Mouse (Mus musculus) midbrain, embryonic 10.5 days (tissue): ENCODE measurements around the gene Spns3. TPM values are rescaled to one million over a fixed set of nuclear protein-coding genes. Genes with fewer than 3 reads are reported as not detected.
A peak's percentile ranks its signal among the peaks of the same experiment; 100 is the strongest.

Experiments
- DNase-seq: peaks from one replicate; pipeline ENCODE4 v3.0.0-alpha.2; 2017; ENCODE audit warnings: low spot score
- H3K27ac ChIP-seq: fragments of 300-500 bp; sonication (generic); replicated peaks from 2 replicates; pipeline ENCODE4 v1.5.1; 2016; ENCODE audit warnings: mild to moderate bottlenecking
- H3K27me3 ChIP-seq: fragments of 300-500 bp; sonication (generic); 2 replicates; pipeline ENCODE4 v1.6.1; 2016; ENCODE audit warnings: low read depth, mild to moderate bottlenecking; ENCODE audit not compliant: poor library complexity, severe bottlenecking
- H3K36me3 ChIP-seq: fragments of 300-500 bp; sonication (generic); 2 replicates; pipeline ENCODE4 v1.6.1; 2016; ENCODE audit warnings: mild to moderate bottlenecking, moderate library complexity
- H3K4me1 ChIP-seq: fragments of 300-500 bp; sonication (generic); 2 replicates; pipeline ENCODE4 v1.6.1; 2016
- H3K4me3 ChIP-seq: fragments of 300-500 bp; sonication (generic); 2 replicates; pipeline ENCODE4 v1.5.1; 2016; ENCODE audit warnings: mild to moderate bottlenecking, moderate library complexity
- H3K9me3 ChIP-seq: fragments of 300-500 bp; sonication (generic); replicated peaks from 2 replicates; pipeline ENCODE4 v1.6.1; 2016; ENCODE audit warnings: mild to moderate bottlenecking
- WGBS: fragments of 180-500 bp; shearing (Covaris S2); methylation state at CpG from one replicate; pipeline ENCODE4 v1.1.7; 2016; 5-methylcytosine and 5-hydroxymethylcytosine counted together
- polyA plus RNA-seq: library from polyadenylated mRNA; unstranded; fragments of >200 nt; fragmentation: Nextera tagmentation; extraction: Ambion mirVana; gene quantifications from 2 replicates; pipeline ENCODE4 v1.2.1, GENCODE M21; 2016

The Spns3 gene
- polyA plus RNA-seq = 0.06 TPM in 1 of 2 replicates, not detected in the other

- Histone ChIP-seq H3K36me3 (no peaks in the 10 kb centered on the region), H3K4me3 (no peak within 1 kb of the TSS), H3K4me1 (no peaks in the 10 kb centered on the region), H3K27me3 (no peaks in the 10 kb centered on the region), H3K9me3 (no peaks in the 10 kb centered on the region), H3K27ac (0 out of 2 replicates have a peak within 1 kb of the TSS, but pooled peaks have one; percentile 17)
- no peak for DNase-seq
- 69% methylated on average over 8 of the region's 8 CpGs for WGBS
Measured at GRCm38 (mm10) chr11:72550134-72550988, at the start of gene Spns3. Gene Spns3, minus strand, starts transcription at chr11:72550506.

GRCm38 (mm10) chr11:72597780-72598179 is 47.5 kb upstream of the Spns3 start:
- DNase-seq = no peak
- no peaks in the 10 kb centered on the region for H3K36me3 ChIP-seq
- H3K4me1 ChIP-seq = 0 out of 2 replicates have a peak, but pooled peaks cover 2% of the 10 kb centered on the region
- H3K27ac ChIP-seq = no peak overlapping the region
- 92% methylated on average over 4 of the region's 4 CpGs for WGBS
- no peaks in the 10 kb centered on the region for H3K27me3 ChIP-seq
- H3K9me3 ChIP-seq = no peaks in the 10 kb centered on the region
- H3K4me3 ChIP-seq = no peak overlapping the region

GRCm38 (mm10) chr11:72595010-72595737 is 44.9 kb upstream of the Spns3 start:
- no peaks in the 10 kb centered on the region for H3K36me3 ChIP-seq
- DNase-seq = no peak
- no peaks in the 10 kb centered on the region for H3K27me3 ChIP-seq
- 0 out of 2 replicates have a peak, but pooled peaks cover 2% of the 10 kb centered on the region for H3K4me1 ChIP-seq
- no peak overlapping the region for H3K4me3 ChIP-seq
- no peak overlapping the region for H3K27ac ChIP-seq
- no peaks in the 10 kb centered on the region for H3K9me3 ChIP-seq
- WGBS = 65% methylated on average over 2 of the region's 2 CpGs

GRCm38 (mm10) chr11:72587537-72588233 is 37.4 kb upstream of the Spns3 start:
- Histone ChIP-seq H3K4me3 (no peak overlapping the region), H3K27me3 (no peaks in the 10 kb centered on the region), H3K27ac (no peak overlapping the region), H3K9me3 (no peaks in the 10 kb centered on the region), H3K4me1 (no peaks in the 10 kb centered on the region), H3K36me3 (no peaks in the 10 kb centered on the region)
- 72% methylated on average over 7 of the region's 7 CpGs for WGBS
- no peak for DNase-seq

GRCm38 (mm10) chr11:72586570-72586969 is 36.3 kb upstream of the Spns3 start:
- Histone ChIP-seq H3K4me3 (no peak overlapping the region), H3K9me3 (no peaks in the 10 kb centered on the region), H3K4me1 (no peaks in the 10 kb centered on the region), H3K27ac (no peak overlapping the region), H3K36me3 (no peaks in the 10 kb centered on the region), H3K27me3 (no peaks in the 10 kb centered on the region)
- WGBS = 90% methylated on average over 3 of the region's 3 CpGs
- DNase-seq = no peak

- Histone ChIP-seq H3K4me3 (no peak overlapping the region), H3K27ac (no peak overlapping the region), H3K9me3 (no peaks in the 10 kb centered on the region), H3K36me3 (no peaks in the 10 kb centered on the region), H3K27me3 (peaks cover 4% of the 10 kb centered on the region; the same call in 1 of the 2 replicates), H3K4me1 (no peaks in the 10 kb centered on the region)
- no peak for DNase-seq
- 84% methylated on average over 2 of the region's 2 CpGs for WGBS
Measured at GRCm38 (mm10) chr11:72583092-72583491, 32.8 kb upstream of the Spns3 start.

GRCm38 (mm10) chr11:72582448-72582705 is 32.1 kb upstream of the Spns3 start:
- Histone ChIP-seq H3K27ac (no peak overlapping the region), H3K36me3 (no peaks in the 10 kb centered on the region), H3K4me3 (no peak overlapping the region), H3K27me3 (peaks cover 11% of the 10 kb centered on the region; the same call in 1 of the 2 replicates), H3K4me1 (no peaks in the 10 kb centered on the region), H3K9me3 (no peaks in the 10 kb centered on the region)
- WGBS = 79% methylated on average over 3 of the region's 3 CpGs
- DNase-seq = no peak

GRCm38 (mm10) chr11:72581609-72582447 is 31.5 kb upstream of the Spns3 start:
- 72% methylated on average over 8 of the region's 8 CpGs for WGBS
- Histone ChIP-seq H3K36me3 (no peaks in the 10 kb centered on the region), H3K27ac (no peak overlapping the region), H3K4me3 (no peak overlapping the region), H3K9me3 (no peaks in the 10 kb centered on the region), H3K27me3 (peaks cover 12% of the 10 kb centered on the region; the same call in 1 of the 2 replicates), H3K4me1 (peaks cover 4% of the 10 kb centered on the region)
- DNase-seq = no peak

GRCm38 (mm10) chr11:72578471-72578870 is 28.2 kb upstream of the Spns3 start:
- Histone ChIP-seq H3K9me3 (no peaks in the 10 kb centered on the region), H3K4me3 (no peak overlapping the region), H3K27ac (no peak overlapping the region), H3K4me1 (peaks cover 16% of the 10 kb centered on the region), H3K27me3 (peaks cover 20% of the 10 kb centered on the region), H3K36me3 (no peaks in the 10 kb centered on the region)
- DNase-seq = no peak
- WGBS = 79% methylated on average over 4 of the region's 4 CpGs

- no peaks in the 10 kb centered on the region for H3K9me3 ChIP-seq
- no peaks in the 10 kb centered on the region for H3K36me3 ChIP-seq
- DNase-seq = peak; percentile 27
- H3K4me1 ChIP-seq = peaks cover 16% of the 10 kb centered on the region
- H3K4me3 ChIP-seq = peak overlapping the region; percentile 49
- peak overlapping the region; percentile 73 for H3K27ac ChIP-seq
- peaks cover 22% of the 10 kb centered on the region for H3K27me3 ChIP-seq
- WGBS = 4% methylated on average over 24 of the region's 24 CpGs
Measured at GRCm38 (mm10) chr11:72576466-72577351, 26.4 kb upstream of the Spns3 start.

GRCm38 (mm10) chr11:72576111-72576465 is 25.8 kb upstream of the Spns3 start:
- Histone ChIP-seq H3K4me1 (peaks cover 16% of the 10 kb centered on the region), H3K9me3 (no peaks in the 10 kb centered on the region), H3K36me3 (no peaks in the 10 kb centered on the region), H3K4me3 (peak overlapping the region; percentile 49), H3K27ac (peak overlapping the region; percentile 73), H3K27me3 (peaks cover 28% of the 10 kb centered on the region)
- WGBS = 18% methylated on average over 7 of the region's 7 CpGs
- no peak for DNase-seq
